Mouse (Mus musculus): ENCODE measurements at regions not wholly inside any gene's neighbourhood (a gene's known extent, or its start where the extent isn't known, plus 50 kb on each side); places are given as distances from the start of the nearest gene placed in this dataset.

- H3K4me1 ChIP-seq (ENCODE audit: control insufficient read depth in 1 of 2, insufficient read depth in 2 of 2, low read length in 2 of 2): no peaks in the 10 kb centered on the region
- no peak overlapping the region for H3K27ac ChIP-seq (ENCODE audit: control insufficient read depth, low read depth, low read length)
- H3K79me2 ChIP-seq (ENCODE audit: control insufficient read depth, insufficient read depth, low read length, poor library complexity): no peaks in the 10 kb centered on the region
- no peak overlapping the region for H3K9ac ChIP-seq (ENCODE audit: control insufficient read depth, low read depth, low read length, poor library complexity, severe bottlenecking)
- DNase-seq (ENCODE audit: low read depth, low spot score): no peak
- no peak for TF ChIP-seq MYC (IDR thresholded peaks at IDR 0.05; ENCODE audit: low read depth, low read length)
- TF ChIP-seq MXI1 (IDR thresholded peaks at IDR 0.05; ENCODE audit: low read depth, low read length): no peak
- no peak for TF ChIP-seq MAFK (IDR thresholded peaks at IDR 0.05; ENCODE audit: borderline replicate concordance, low read depth, low read length)
- TF ChIP-seq JUND (IDR thresholded peaks at IDR 0.05; ENCODE audit: low read depth, low read length): no peak
- no peak for TF ChIP-seq UBTF (IDR thresholded peaks at IDR 0.05; ENCODE audit: borderline replicate concordance, insufficient read depth, low read depth, low read length)
- TF ChIP-seq GATA1 (IDR thresholded peaks at IDR 0.05; ENCODE audit: low read depth, low read length): no peak
- no peak for TF ChIP-seq CTCF (IDR thresholded peaks at IDR 0.05 in 2 of 3, conservative IDR thresholded peaks at IDR 0.05 in 1 of 3; ENCODE audit: control insufficient read depth in 1 of 3, insufficient read depth in 1 of 3, low read depth in 2 of 3, low read length in 3 of 3, poor library complexity in 1 of 3, severe bottlenecking in 1 of 3)
- TF ChIP-seq ZNF384 (IDR thresholded peaks at IDR 0.05; ENCODE audit: low read depth, low read length): no peak
- TF ChIP-seq EP300 (IDR thresholded peaks at IDR 0.05; ENCODE audit: low read depth in 1 of 2, low read length in 2 of 2): no peak
- no peak for TF ChIP-seq ZC3H11A (IDR thresholded peaks at IDR 0.05; ENCODE audit: low read depth, low read length)
- TF ChIP-seq MEF2A (IDR thresholded peaks at IDR 0.05; ENCODE audit: extremely low read depth, insufficient replicate concordance, low read depth, low read length, poor library complexity, severe bottlenecking): no peak
- TF ChIP-seq USF2 (IDR thresholded peaks at IDR 0.05; ENCODE audit: borderline replicate concordance in 1 of 2, insufficient read depth in 1 of 2, low read depth in 1 of 2, low read length in 2 of 2): no peak
- TF ChIP-seq NRF1 (IDR thresholded peaks at IDR 0.05; ENCODE audit: insufficient read depth, low read depth, low read length, poor library complexity, severe bottlenecking): no peak
- peaks cover 10% of the 10 kb centered on the region in 2 experiments for H3K27me3 ChIP-seq (ENCODE audit: control insufficient read depth in 1 of 2, insufficient read depth in 2 of 2, low read length in 2 of 2)
- no peaks in the 10 kb centered on the region for H3K36me3 ChIP-seq (ENCODE audit: control insufficient read depth in 1 of 2, insufficient read depth in 2 of 2, low read length in 2 of 2)
- no peaks in the 10 kb centered on the region for H3K9me3 ChIP-seq (replicated peaks; ENCODE audit: insufficient read depth, low read length)
- no peak overlapping the region for H3K4me3 ChIP-seq (ENCODE audit: control insufficient read depth in 1 of 2, insufficient read depth in 1 of 2, low read depth in 2 of 2, low read length in 2 of 2)
These were observed 95.3 kb upstream of the Syt13 start for GRCm38 (mm10) chr2:92819586-92819985.

GRCm38 (mm10) chr2:92824325-92824724, 90.6 kb upstream of the Syt13 start:
- H3K27ac ChIP-seq (ENCODE audit: control insufficient read depth, low read depth, low read length): no peak overlapping the region
- no peak overlapping the region for H3K4me3 ChIP-seq (ENCODE audit: control insufficient read depth in 1 of 2, insufficient read depth in 1 of 2, low read depth in 2 of 2, low read length in 2 of 2)

GRCm38 (mm10) chr2:92825395-92825794, 89.5 kb upstream of the Syt13 start:
- DNase-seq (ENCODE audit: low read depth, low spot score): no peak
- H3K9me3 ChIP-seq (replicated peaks; ENCODE audit: insufficient read depth, low read length): no peaks in the 10 kb centered on the region
- no peak for TF ChIP-seq RCOR1 (IDR thresholded peaks at IDR 0.05; ENCODE audit: low read depth, low read length)
- TF ChIP-seq E2F4 (IDR thresholded peaks at IDR 0.05; ENCODE audit: borderline replicate concordance, low read depth, low read length): no peak
- TF ChIP-seq MYB (IDR thresholded peaks at IDR 0.05; ENCODE audit: low read depth, low read length): no peak
- no peak for TF ChIP-seq ETS1 (IDR thresholded peaks at IDR 0.05; ENCODE audit: low read depth, low read length)
- TF ChIP-seq NRF1 (IDR thresholded peaks at IDR 0.05; ENCODE audit: insufficient read depth, low read depth, low read length, poor library complexity, severe bottlenecking): no peak
- TF ChIP-seq ZNF384 (IDR thresholded peaks at IDR 0.05; ENCODE audit: low read depth, low read length): no peak
- TF ChIP-seq SIN3A (IDR thresholded peaks at IDR 0.05; ENCODE audit: low read length): no peak
- no peak for TF ChIP-seq MXI1 (IDR thresholded peaks at IDR 0.05; ENCODE audit: low read depth, low read length)
- TF ChIP-seq HCFC1 (IDR thresholded peaks at IDR 0.05; ENCODE audit: low read depth, low read length): no peak
- TF ChIP-seq EP300 (IDR thresholded peaks at IDR 0.05; ENCODE audit: low read depth in 1 of 2, low read length in 2 of 2): no peak
- TF ChIP-seq USF1 (IDR thresholded peaks at IDR 0.05; ENCODE audit: low read depth, low read length): no peak
- TF ChIP-seq MAFK (IDR thresholded peaks at IDR 0.05; ENCODE audit: borderline replicate concordance, low read depth, low read length): no peak
- no peak for TF ChIP-seq MAX (IDR thresholded peaks at IDR 0.05; ENCODE audit: low read length)
- no peak for TF ChIP-seq ZKSCAN1 (IDR thresholded peaks at IDR 0.05; ENCODE audit: low read depth, low read length)
- TF ChIP-seq GABPA (IDR thresholded peaks at IDR 0.05; ENCODE audit: low read depth, low read length): no peak
- no peak for TF ChIP-seq MYC (IDR thresholded peaks at IDR 0.05; ENCODE audit: low read depth, low read length)
- TF ChIP-seq POLR2AphosphoS2 (IDR thresholded peaks at IDR 0.05; ENCODE audit: low read length): no peak
- TF ChIP-seq ZC3H11A (IDR thresholded peaks at IDR 0.05; ENCODE audit: low read depth, low read length): no peak

More at GRCm38 (mm10) chr2:92824325-92824724, 90.6 kb upstream of the Syt13 start:
- Histone ChIP-seq H3K9ac (ENCODE audit: control insufficient read depth, low read depth, low read length, poor library complexity, severe bottlenecking) (no peak overlapping the region), H3K9me3 (replicated peaks; ENCODE audit: insufficient read depth, low read length) (no peaks in the 10 kb centered on the region), H3K4me1 (ENCODE audit: control insufficient read depth in 1 of 2, insufficient read depth in 2 of 2, low read length in 2 of 2) (no peaks in the 10 kb centered on the region), H3K36me3 (ENCODE audit: control insufficient read depth in 1 of 2, insufficient read depth in 2 of 2, low read length in 2 of 2) (no peaks in the 10 kb centered on the region), H3K27me3 (ENCODE audit: control insufficient read depth in 1 of 2, insufficient read depth in 2 of 2, low read length in 2 of 2) (peaks cover 2 to 5% of the 10 kb centered on the region in 2 experiments), H3K79me2 (ENCODE audit: control insufficient read depth, insufficient read depth, low read length, poor library complexity) (no peaks in the 10 kb centered on the region)
- DNase-seq (ENCODE audit: low read depth, low spot score): no peak
- TF ChIP-seq GABPA (IDR thresholded peaks at IDR 0.05; ENCODE audit: low read depth, low read length) (no peak), NRF1 (IDR thresholded peaks at IDR 0.05; ENCODE audit: insufficient read depth, low read depth, low read length, poor library complexity, severe bottlenecking) (no peak)

More at GRCm38 (mm10) chr2:92825395-92825794, 89.5 kb upstream of the Syt13 start:
- peaks cover 2 to 5% of the 10 kb centered on the region in 2 experiments; a peak in 3 of 4 replicates for H3K27me3 ChIP-seq (ENCODE audit: control insufficient read depth in 1 of 2, insufficient read depth in 2 of 2, low read length in 2 of 2)
- no peaks in the 10 kb centered on the region for H3K36me3 ChIP-seq (ENCODE audit: control insufficient read depth in 1 of 2, insufficient read depth in 2 of 2, low read length in 2 of 2)
- H3K9ac ChIP-seq (ENCODE audit: control insufficient read depth, low read depth, low read length, poor library complexity, severe bottlenecking): no peak overlapping the region
- no peak overlapping the region for H3K27ac ChIP-seq (ENCODE audit: control insufficient read depth, low read depth, low read length)
- no peak overlapping the region for H3K4me3 ChIP-seq (ENCODE audit: control insufficient read depth in 1 of 2, insufficient read depth in 1 of 2, low read depth in 2 of 2, low read length in 2 of 2)
- no peaks in the 10 kb centered on the region for H3K4me1 ChIP-seq (ENCODE audit: control insufficient read depth in 1 of 2, insufficient read depth in 2 of 2, low read length in 2 of 2)
- no peaks in the 10 kb centered on the region for H3K79me2 ChIP-seq (ENCODE audit: control insufficient read depth, insufficient read depth, low read length, poor library complexity)
